Mouse (Mus musculus): ENCODE measurements around the gene Pam. TPM values are rescaled to one million over a fixed set of nuclear protein-coding genes. Genes with fewer than 3 reads are reported as not detected.
A peak's percentile ranks its signal among the peaks of the same experiment; 100 is the strongest.

The Pam gene
- 100 to 1,000 TPM; 181 to 187 TPM for total RNA-seq (2021)

- peak; percentile 61 to 75 for DNase-seq (ENCODE audit: extremely low spot score in 1 of 2, low spot score in 1 of 2)
Observed at GRCm38 (mm10) chr1:98095246-98095990, at the start of gene Pam. TSS of gene Pam (minus strand) at chr1:98095646.

- DNase-seq (ENCODE audit: extremely low spot score in 1 of 2, low spot score in 1 of 2), result no peak
Observed at GRCm38 (mm10) chr1:98144845-98145244, 49.4 kb upstream of the Pam start.

- DNase-seq (ENCODE audit: extremely low spot score in 1 of 2, low spot score in 1 of 2), result no peak
Observed at GRCm38 (mm10) chr1:98131244-98131643, 35.8 kb upstream of the Pam start.

- no peak for DNase-seq (ENCODE audit: extremely low spot score in 1 of 2, low spot score in 1 of 2)
Observed at GRCm38 (mm10) chr1:98129561-98130347, 34.3 kb upstream of the Pam start.

GRCm38 (mm10) chr1:98129111-98129510 lies 33.7 kb upstream of the Pam start:
- no peak for DNase-seq (ENCODE audit: extremely low spot score in 1 of 2, low spot score in 1 of 2)

GRCm38 (mm10) chr1:98128338-98129096 lies 33.1 kb upstream of the Pam start:
- DNase-seq (ENCODE audit: extremely low spot score in 1 of 2, low spot score in 1 of 2), result no peak

DNA sequence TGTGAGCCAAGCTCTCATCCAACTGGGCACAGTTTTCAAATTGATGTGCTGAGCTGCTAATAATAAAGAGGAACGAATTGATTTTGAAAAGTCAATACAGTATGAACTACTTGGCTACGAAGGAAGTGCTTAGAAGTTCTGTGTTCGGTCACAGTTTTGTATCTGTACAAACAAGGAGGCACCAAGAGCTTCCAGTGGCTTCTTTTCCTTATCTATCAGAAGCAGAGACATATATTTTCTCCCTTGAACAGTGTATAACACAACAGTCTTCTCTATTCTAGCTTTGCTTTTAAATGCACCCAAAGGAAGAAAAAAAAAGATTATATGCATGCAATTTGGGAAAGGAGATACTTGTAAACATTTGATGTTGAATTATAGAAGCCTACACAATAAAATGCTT lies 30.8 kb upstream of the Pam start:
- DNase-seq (ENCODE audit: extremely low spot score in 1 of 2, low spot score in 1 of 2), result no peak

DNA sequence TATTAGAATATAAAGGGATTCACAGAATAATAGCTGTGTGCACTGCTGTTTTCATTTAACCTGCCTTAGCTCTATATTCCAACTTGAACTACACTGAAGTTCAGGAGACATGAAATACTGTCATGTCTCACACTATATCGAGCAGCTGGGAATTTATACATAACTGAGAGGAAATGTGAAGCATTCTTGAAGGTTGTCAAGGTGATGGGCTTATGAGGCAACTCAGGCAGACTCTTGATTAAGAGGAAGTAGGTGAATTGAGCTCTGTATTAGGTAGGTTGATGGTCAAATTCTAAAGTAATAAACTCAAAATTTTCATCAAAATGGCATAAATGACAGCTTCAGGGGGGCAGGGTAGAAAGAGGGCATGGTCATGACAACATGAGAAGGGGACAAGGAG lies 29.3 kb upstream of the Pam start:
- DNase-seq (ENCODE audit: extremely low spot score in 1 of 2, low spot score in 1 of 2), result no peak

- DNase-seq (ENCODE audit: extremely low spot score in 1 of 2, low spot score in 1 of 2), result no peak
Observed at GRCm38 (mm10) chr1:98119595-98119994, 24.1 kb upstream of the Pam start.

- DNase-seq (ENCODE audit: extremely low spot score in 1 of 2, low spot score in 1 of 2), result no peak
Observed at GRCm38 (mm10) chr1:98107599-98107998, 12.2 kb upstream of the Pam start.

DNA sequence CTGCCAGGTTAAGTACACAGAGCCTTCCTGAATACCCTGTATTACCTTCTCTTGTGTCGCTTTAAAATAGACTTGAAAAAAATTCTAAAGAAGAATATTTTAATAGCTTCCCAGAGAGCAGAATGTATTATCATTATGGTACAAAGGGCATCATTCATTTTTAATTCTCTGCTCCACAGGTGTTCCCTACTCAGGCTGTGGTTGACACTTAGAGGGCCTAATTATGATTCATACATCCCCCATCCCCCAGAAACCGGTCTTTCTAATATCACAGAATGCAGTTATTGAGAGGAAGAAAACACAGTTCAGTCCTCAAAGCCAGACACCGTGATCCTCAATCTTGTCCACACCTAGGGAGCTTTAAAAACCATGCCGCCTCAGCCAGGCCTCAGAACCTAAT lies 4.0 kb upstream of the Pam start:
- DNase-seq (ENCODE audit: extremely low spot score in 1 of 2, low spot score in 1 of 2), result no peak

DNA sequence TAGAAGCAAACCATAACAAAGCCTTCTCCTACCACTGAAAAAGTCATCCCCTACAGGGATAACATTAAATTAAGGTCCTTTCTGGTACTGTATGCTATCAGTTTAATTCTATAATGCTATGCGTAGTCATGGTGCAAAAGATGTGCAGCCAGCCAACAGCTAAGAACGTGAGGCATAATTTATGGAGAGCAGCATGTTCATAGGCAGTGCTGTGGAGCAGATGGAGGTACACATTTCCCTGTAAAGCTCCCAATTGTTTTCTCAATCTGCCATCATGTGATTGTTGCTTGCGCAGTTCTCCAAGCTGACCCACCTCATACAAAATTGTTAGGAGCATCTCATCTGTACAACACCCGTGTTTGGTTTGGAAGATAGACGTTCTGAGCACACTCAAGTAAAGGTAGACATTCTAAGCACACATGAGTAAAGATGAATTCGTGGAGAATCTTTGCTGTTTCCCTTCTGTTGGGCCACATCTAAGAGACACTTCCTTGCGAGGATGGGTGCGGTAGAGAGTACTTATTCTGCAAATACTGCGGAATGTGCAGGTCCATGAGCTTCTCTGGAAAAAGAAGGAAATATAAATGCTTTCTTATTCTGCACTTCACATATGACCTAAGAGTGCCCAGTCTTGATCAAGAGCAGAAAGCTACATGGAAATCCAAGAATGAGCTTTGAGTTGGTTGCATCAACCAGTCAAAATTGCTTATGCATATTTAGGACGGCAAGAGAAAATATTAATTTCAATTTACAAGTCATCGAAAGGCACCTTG lies 2.7 kb upstream of the Pam start:
- DNase-seq (ENCODE audit: extremely low spot score in 1 of 2, low spot score in 1 of 2), result no peak

DNA sequence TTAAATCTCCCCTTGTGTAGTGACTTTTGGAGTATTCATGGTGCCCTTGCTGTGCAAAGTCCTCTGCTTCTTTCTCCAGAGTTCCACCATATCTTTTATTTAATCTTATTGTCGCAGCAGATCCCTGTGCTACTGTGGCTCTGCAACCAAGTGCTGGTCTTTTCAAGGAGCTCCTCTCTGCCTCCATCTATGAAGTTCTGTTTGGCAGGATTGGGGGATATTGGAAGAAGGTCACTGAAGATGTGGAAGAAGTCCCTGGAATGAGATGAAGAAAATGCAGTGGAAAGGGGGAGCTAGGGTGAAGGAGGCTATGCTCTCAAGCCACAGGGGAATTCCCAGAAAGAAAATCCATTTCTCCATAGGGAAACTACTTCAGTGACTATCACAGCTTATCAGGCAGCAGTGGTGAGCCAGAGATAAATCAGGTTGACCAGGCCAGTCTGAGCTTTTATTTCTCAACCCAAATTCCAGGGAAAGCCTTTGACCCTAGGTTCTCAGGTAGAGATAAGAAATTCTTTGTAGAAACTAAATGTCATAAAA lies 1.0 kb upstream of the Pam start:
- no peak for DNase-seq (ENCODE audit: extremely low spot score in 1 of 2, low spot score in 1 of 2)

- no peak for DNase-seq (ENCODE audit: extremely low spot score in 1 of 2, low spot score in 1 of 2)
Observed at GRCm38 (mm10) chr1:98095991-98096330, 515 bp upstream of the Pam start.

- peak in 1 of 2 experiments; percentile 23 for DNase-seq (ENCODE audit: extremely low spot score in 1 of 2, low spot score in 1 of 2)
Observed at GRCm38 (mm10) chr1:98094811-98095245, 618 bp downstream of the Pam start.

DNA sequence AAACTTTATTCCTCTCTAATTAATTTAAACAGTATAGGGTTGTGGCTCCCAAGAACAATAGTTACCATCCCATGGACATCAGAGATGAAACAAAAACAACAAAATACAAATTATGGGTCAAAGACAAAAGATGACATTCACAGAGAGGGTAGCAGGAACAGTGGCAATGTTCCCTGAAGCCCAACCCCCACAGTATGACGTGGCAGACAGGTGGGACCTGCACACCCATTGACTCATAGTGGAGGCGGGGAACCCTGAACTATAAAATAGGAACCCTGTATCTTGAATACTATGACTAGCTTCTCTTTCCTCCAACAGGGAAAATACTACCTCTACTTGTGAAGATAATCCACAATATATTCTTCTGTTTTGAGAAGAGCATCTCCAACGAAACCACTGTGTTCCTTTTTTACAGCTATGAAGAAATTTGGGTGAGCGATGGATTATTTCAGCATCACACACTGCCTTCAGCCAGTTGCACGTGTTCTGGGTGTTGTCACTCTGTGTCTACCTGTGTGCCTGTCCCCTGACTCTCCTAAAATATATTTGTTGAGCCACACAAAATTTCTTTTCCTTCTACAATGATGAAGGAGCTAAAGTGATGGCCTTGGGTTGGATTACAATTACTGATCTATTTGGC lies 6.0 kb downstream of the Pam start:
- no peak for DNase-seq (ENCODE audit: extremely low spot score in 1 of 2, low spot score in 1 of 2)

- DNase-seq (ENCODE audit: extremely low spot score in 1 of 2, low spot score in 1 of 2), result no peak
Observed at GRCm38 (mm10) chr1:98086456-98086855, 9.0 kb downstream of the Pam start.

DNA sequence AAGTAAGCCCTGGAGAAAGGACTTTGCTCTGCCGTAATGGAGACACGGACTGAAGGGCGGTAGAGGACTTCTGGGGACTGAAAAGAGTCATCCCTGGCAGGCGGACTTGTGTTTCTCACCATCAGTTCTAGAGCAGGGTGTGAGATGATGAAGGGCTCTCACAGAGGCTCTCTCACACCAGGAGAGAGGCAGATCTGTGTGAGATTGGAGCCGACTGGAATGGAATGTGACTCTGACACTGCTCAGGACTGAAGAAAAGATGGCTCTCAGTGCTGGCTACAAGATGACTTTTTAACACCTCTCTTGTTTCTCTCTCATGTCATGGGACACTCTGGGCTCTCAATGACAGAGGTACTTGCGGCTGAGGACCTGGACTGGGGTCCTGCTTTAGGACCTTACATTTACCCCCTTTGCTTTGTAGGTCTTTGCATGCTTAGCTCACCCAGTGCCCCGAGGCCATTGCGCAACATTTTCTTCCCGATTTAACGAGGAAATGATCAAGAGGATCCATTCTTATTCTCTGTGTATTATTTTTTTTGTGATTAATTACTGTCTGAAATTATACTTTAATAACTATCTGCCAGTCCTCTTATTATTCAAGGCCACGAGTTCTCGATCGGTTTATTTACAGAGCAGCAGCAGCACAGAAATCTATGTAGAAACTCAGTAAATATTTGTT lies 10.7 kb downstream of the Pam start:
- DNase-seq (ENCODE audit: extremely low spot score in 1 of 2, low spot score in 1 of 2), result no peak

DNA sequence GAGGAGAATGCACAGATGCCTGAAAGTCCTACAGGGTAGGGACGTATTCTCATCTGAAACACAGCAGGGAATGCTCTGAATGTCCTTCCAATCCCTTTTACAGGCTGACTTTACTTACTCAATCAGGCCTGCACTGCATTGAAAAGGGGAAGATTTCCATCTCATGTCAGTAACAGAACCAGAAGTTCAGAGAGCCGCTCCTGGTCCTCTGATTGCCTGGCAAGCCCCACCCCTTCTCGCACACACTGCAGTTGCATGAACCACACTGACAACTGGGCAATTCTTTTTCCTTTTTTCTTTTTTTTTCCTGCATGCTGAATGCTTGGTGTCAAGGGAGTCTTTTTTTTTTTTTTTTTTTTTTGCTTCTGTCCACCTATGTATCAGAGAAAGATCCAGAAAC lies 11.9 kb downstream of the Pam start:
- no peak for DNase-seq (ENCODE audit: extremely low spot score in 1 of 2, low spot score in 1 of 2)
